In the genomic region with DNA sequence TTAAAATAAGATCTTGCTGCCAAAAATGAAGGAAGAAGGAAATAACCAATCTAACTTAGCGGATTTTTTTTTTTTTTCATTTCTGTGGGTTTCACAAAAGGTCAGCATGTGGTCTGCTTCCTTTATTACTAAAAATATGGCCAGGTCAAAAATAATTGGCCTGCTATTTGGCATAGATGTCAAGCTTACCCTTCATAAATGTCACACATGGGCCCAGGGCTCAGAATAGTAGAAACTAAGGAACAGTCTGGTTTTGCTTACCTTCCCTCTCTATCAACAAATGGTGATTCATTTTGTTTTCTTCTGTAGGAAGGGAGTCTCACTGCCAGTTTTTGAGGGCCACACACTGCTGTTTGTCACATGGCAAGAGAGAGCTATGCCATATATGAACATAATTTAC, we compare ENCODE assay signal across 16 mouse cellular contexts.
"Had no signal": no experiment of that assay in that cellular context is flagged by ENCODE, and none has a peak within 500 bp of the region (broad histone marks: within the 10 kb centered on the region; RNA-seq: fewer than 3 reads in every experiment).

No protein-coding gene starts in this region.

- DNase-seq: retina, postnatal 1 day; right cerebral cortex, adult 18-20 months; right cerebral cortex, postnatal 14 days; right cerebral cortex, postnatal 25 days; right cerebral cortex, postnatal 4 days; spleen, adult 18-20 months; thymus, adult 18-20 months; thymus, adult 2 months; thymus, postnatal 14 days; thymus, postnatal 25 days; thymus, postnatal 36 days; thymus, postnatal 4 days had no signal

- H3K4me3 ChIP-seq: neural tube, embryonic 13.5 days; neural tube, embryonic 15.5 days; stomach, embryonic 15.5 days had no signal

- H3K27ac ChIP-seq: neural tube, embryonic 13.5 days; neural tube, embryonic 15.5 days; stomach, embryonic 15.5 days; stomach, postnatal 0 days had no signal

- H3K4me1 ChIP-seq: neural tube, embryonic 13.5 days; neural tube, embryonic 15.5 days; stomach, embryonic 15.5 days had no signal

- H3K27me3 ChIP-seq: neural tube, embryonic 13.5 days; neural tube, embryonic 15.5 days; stomach, embryonic 15.5 days had no signal
